Mouse (Mus musculus) embryonic fibroblast, embryonic 13.5 days (primary cell): ENCODE measurements around the gene Cped1. TPM values are rescaled to one million over a fixed set of nuclear protein-coding genes. Genes with fewer than 3 reads are reported as not detected.

Experiments
- H3K27ac ChIP-seq: 2 replicates; pipeline ENCODE4 v1.5.1; 2012; ENCODE audit warnings: low read length, control low read depth, inconsistent platforms; ENCODE audit not compliant: insufficient read depth
- H3K4me1 ChIP-seq: 2 replicates; pipeline ENCODE4 v1.6.1; 2011; ENCODE audit warnings: low read length; ENCODE audit not compliant: control insufficient read depth, insufficient read depth
- H3K4me3 ChIP-seq: 2 replicates; pipeline ENCODE4 v1.5.1; 2011; ENCODE audit warnings: mild to moderate bottlenecking, control low read depth, low read length; ENCODE audit not compliant: insufficient read depth
- CTCF ChIP-seq: IDR thresholded peaks from 2 replicates; pipeline ENCODE4 v1.5.1; 2011; ENCODE audit warnings: mild to moderate bottlenecking, control low read depth, low read length, moderate library complexity, borderline replicate concordance; ENCODE audit not compliant: insufficient read depth
- POLR2A ChIP-seq: IDR thresholded peaks from 2 replicates; pipeline ENCODE4 v1.6.1; 2011; ENCODE audit warnings: low read depth, mild to moderate bottlenecking, control low read depth, low read length, moderate library complexity
- polyA plus RNA-seq: library from polyadenylated mRNA; stranded (reverse); fragments of >200 nt; gene quantifications from 2 replicates; pipeline ENCODE4 v1.2.4, GENCODE M21; 2011; ENCODE audit warnings: low read depth; ENCODE audit not compliant: missing spikeins, insufficient read length

Gene Cped1
- polyA plus RNA-seq, 1 experiment: 34.4 TPM

- no peak overlapping the region for H3K27ac ChIP-seq
- TF ChIP-seq CTCF (no peak), POLR2A (no peak)
- H3K4me1 ChIP-seq: no peaks in the 10 kb centered on the region; the same call in 1 of the 2 replicates
- peak overlapping the region; percentile 27; the same call in 1 of the 2 replicates for H3K4me3 ChIP-seq
These were observed 85.7 kb downstream of the Cped1 start for GRCm38 (mm10) chr6:22071323-22071840.

GRCm38 (mm10) chr6:22072737-22073136, 87.0 kb downstream of the Cped1 start:
- TF ChIP-seq POLR2A: no peak
- no peak for TF ChIP-seq CTCF
- H3K4me3 ChIP-seq: no peak overlapping the region
- H3K27ac ChIP-seq: no peak overlapping the region
- no peaks in the 10 kb centered on the region; the same call in 1 of the 2 replicates for H3K4me1 ChIP-seq

DNA sequence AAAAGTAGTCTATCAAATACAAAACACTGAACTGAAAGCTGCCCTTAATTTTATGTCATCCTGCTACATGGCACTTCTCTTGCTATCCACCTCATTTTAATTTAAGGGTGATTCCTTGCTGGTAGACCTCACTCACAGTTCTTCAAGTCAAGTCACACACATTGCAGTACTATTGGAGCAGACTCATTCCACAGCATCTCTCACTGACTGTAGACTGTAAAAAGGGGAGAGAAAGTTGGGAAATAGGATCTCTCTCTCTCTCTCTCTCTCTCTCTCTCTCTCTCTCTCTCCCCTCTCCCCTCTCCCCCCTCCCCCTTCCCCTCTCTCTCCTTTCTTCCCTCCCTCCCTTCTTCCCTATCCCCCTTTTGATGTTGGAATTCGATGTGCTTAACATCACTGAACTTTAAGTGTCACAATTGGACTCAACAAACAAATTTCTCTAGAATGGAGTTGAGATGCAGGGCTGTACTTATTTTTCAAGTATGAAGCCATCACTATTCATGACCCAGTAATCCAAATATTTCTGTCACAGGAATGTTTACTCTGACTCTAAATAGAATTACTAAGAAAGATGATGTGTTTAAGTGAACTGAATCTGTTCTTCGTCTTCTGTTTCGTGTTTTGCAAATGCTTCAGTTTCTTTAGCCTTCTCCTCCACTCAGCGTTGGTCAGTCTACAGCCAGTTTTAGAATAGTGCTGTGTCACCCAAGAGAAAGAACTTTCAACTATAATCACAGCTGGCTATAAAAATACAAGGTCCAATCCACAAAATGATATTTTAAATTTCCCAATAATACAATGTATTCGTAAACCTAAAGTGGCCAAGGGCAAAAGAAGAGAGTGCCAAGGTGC, 88.7 kb downstream of the Cped1 start:
- H3K27ac ChIP-seq: no peak overlapping the region
- H3K4me3 ChIP-seq: no peak overlapping the region
- no peaks in the 10 kb centered on the region; the same call in 1 of the 2 replicates for H3K4me1 ChIP-seq
- TF ChIP-seq CTCF: no peak
- TF ChIP-seq POLR2A: no peak

DNA sequence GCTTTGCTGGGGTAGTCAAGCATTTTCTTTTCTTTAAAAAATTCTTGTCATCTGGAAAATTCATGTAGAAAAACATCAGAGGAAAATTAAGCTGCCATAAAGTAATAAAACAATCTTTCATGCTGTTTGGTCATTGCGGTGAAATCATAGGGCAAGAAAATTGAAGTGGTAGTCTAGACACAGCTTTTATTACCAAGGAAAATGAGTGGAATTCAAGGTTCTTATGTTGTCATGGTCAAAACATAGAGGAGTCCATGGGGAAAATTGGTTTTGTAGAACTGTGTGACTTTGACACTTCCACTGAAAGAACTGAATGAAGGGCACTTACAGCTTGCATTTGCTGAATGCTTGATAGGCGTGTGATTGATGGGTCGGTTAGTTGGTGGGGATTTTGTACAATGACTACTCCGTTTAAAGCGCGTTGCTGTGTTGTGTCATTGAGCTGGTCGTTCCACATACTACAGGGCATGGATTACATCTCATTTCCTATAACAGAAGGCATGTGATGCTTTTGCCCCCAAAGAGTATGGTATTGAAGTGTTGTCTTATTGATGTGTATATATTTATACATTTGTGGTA, 93.1 kb downstream of the Cped1 start:
- Histone ChIP-seq H3K27ac (no peak overlapping the region), H3K4me3 (no peak overlapping the region), H3K4me1 (no peaks in the 10 kb centered on the region)
- no peak for TF ChIP-seq CTCF
- no peak for TF ChIP-seq POLR2A

- TF ChIP-seq CTCF (no peak), POLR2A (no peak)
- Histone ChIP-seq H3K4me1 (no peaks in the 10 kb centered on the region), H3K27ac (no peak overlapping the region), H3K4me3 (no peak overlapping the region)
These were observed 100.3 kb downstream of the Cped1 start for GRCm38 (mm10) chr6:22086056-22086455.

DNA sequence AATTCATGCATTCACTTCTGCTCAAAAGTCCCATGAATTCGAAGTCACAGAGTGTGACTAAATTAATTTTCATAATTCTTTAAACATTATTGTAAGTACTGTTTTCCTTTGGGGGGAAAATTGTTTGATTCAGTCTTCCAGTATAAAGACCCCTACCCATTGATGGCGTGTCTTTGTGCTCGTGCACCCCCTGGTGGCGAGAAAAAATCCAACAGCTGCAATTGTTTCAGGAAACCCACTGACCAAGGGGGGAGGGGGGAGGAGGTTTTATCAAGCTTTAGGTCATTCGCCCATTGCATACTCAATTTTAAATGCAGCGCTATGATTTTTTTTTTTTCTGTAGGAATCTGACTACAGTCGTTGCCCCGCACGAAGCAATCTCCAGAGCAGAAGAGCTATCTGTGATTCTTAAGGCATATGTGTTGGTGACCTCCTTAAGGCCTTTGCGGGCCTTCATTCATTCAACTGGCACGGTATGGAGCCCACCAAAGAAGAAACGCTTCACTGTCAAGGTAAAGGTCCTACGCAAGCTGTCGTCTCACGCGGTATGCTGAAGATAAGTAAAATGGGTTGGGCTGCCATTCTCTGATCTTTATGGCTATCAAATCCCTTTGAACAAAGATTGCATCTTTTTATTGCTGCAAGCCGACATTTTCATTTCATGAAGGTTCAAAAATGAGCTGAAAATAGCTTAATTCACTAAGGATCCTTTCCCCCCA, 102.8 kb downstream of the Cped1 start:
- H3K4me3 ChIP-seq: no peak overlapping the region
- no peaks in the 10 kb centered on the region for H3K4me1 ChIP-seq
- TF ChIP-seq CTCF: 0 out of 2 replicates have a peak, but pooled peaks have one; percentile 10
- TF ChIP-seq POLR2A: no peak
- no peak overlapping the region for H3K27ac ChIP-seq

DNA sequence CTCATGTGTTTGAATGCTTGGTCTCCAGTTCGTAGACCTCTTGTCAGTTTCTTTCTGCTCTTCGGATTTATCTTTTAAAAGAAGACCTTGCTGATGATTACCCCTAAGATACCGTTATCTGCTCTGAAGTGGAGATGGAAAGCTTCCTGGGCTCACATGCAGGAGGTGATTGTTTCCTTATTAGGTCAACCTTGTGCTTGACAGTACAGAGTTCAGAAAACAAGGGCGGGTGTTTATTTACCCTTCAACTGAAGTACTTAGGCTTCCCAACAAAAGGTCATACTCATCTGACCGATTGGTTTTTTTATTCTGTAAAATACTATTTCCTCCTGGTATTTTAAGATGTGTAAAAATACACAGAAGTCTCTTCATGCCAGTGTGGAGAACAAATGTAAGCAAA, 106.1 kb downstream of the Cped1 start:
- Histone ChIP-seq H3K27ac (no peak overlapping the region), H3K4me1 (no peaks in the 10 kb centered on the region), H3K4me3 (no peak overlapping the region)
- TF ChIP-seq CTCF (no peak), POLR2A (no peak)

DNA sequence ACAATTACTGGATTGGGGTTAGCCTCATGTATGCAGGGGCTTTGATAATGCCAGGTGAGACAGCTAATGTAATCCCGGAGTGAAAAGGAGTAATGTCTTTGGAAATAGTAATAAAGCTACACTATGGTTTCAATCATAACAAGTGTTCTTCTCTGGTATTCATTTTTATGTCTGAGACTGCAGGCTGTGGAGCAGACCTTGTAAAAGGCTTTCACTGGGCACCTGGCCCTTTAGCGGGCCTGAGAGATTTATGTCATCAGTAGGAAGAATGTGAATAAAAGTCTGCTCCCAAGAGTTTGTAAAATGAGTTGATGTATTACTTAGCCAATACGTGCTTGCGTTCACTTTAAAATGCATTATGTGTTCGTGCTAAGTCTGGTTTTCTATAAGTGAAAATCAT, 108.1 kb downstream of the Cped1 start:
- no peaks in the 10 kb centered on the region for H3K4me1 ChIP-seq
- H3K4me3 ChIP-seq: no peak overlapping the region
- TF ChIP-seq POLR2A (no peak), CTCF (no peak)
- H3K27ac ChIP-seq: no peak overlapping the region

DNA sequence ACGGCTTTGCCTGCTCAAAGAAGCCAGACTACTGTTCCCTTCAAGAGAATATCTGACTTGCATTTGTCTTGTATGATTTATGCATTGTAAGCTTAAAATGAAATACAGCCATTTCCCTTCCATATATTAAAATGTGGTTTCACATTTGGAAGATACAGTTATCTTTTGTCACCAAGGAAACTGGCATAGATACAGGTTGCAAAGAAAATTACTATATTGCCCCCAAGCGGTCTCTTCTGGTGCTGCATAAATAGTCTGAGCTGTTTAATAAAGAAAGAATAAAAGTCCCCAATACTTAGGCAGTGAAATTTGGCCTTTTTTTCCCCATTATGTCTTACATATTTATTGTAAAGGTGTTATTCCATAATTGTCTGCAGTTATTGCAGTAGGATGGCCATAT, 112.0 kb downstream of the Cped1 start:
- TF ChIP-seq CTCF (no peak), POLR2A (no peak)
- Histone ChIP-seq H3K4me3 (no peak overlapping the region), H3K4me1 (no peaks in the 10 kb centered on the region; the same call in 1 of the 2 replicates), H3K27ac (no peak overlapping the region)

- TF ChIP-seq POLR2A: no peak
- no peak for TF ChIP-seq CTCF
- Histone ChIP-seq H3K4me1 (no peaks in the 10 kb centered on the region; the same call in 1 of the 2 replicates), H3K27ac (no peak overlapping the region), H3K4me3 (no peak overlapping the region)
These were observed 114.1 kb downstream of the Cped1 start for GRCm38 (mm10) chr6:22099832-22100231.
